Mouse (Mus musculus) hindbrain, embryonic 12.5 days (tissue): ENCODE measurements around the gene Speer1. TPM values are rescaled to one million over a fixed set of nuclear protein-coding genes. Genes with fewer than 3 reads are reported as not detected.
"Not testable (repeated sequence)": the region's sequence is repeated elsewhere in the genome, so short reads cannot be mapped to it uniquely, and the experiment has no call there.

Experiments used
- ATAC-seq: fragments of 200-750 bp; cut with Nextera tagmentation; 2 replicates; pipeline ENCODE4 v1.8.0; 2017; ENCODE audit warnings: moderate TSS enrichment; ENCODE audit not compliant: low FRiP score
- H3K27ac ChIP-seq: fragments of 300-500 bp; sonication (generic); 2 replicates; pipeline ENCODE4 v1.5.1; 2016; ENCODE audit warnings: mild to moderate bottlenecking
- H3K27me3 ChIP-seq: fragments of 300-500 bp; sonication (generic); 2 replicates; pipeline ENCODE4 v1.6.1; 2016; ENCODE audit warnings: mild to moderate bottlenecking
- H3K36me3 ChIP-seq: fragments of 300-500 bp; sonication (generic); 2 replicates; pipeline ENCODE4 v1.6.1; 2016; ENCODE audit warnings: mild to moderate bottlenecking
- H3K4me1 ChIP-seq: fragments of 300-500 bp; sonication (generic); 2 replicates; pipeline ENCODE4 v1.6.1; 2016
- H3K4me2 ChIP-seq: fragments of 300-500 bp; sonication (generic); replicated peaks from 2 replicates; pipeline ENCODE4 v1.6.1; 2016; ENCODE audit warnings: mild to moderate bottlenecking
- H3K4me3 ChIP-seq: fragments of 300-500 bp; sonication (generic); 2 replicates; pipeline ENCODE4 v1.5.1; 2016; ENCODE audit warnings: mild to moderate bottlenecking
- H3K9ac ChIP-seq: fragments of 300-500 bp; sonication (generic); 2 replicates; pipeline ENCODE4 v1.6.1; 2016; ENCODE audit warnings: mild to moderate bottlenecking, moderate library complexity
- H3K9me3 ChIP-seq: fragments of 300-500 bp; sonication (generic); replicated peaks from 2 replicates; pipeline ENCODE4 v1.6.1; 2016; ENCODE audit warnings: mild to moderate bottlenecking
- WGBS: fragments of 180-500 bp; shearing (Covaris S2); methylation state at CpG from one replicate; pipeline ENCODE4 v1.1.7; 2016; 5-methylcytosine and 5-hydroxymethylcytosine counted together
- polyA plus RNA-seq: library from polyadenylated mRNA; unstranded; fragments of >200 nt; fragmentation: Nextera tagmentation; extraction: Ambion mirVana; gene quantifications from 2 replicates; pipeline ENCODE4 v1.2.1, GENCODE M21; 2016

The Speer1 gene
- polyA plus RNA-seq, result not detected in 2 replicates

GRCm38 (mm10) chr5:11341216-11341615 is at the start of gene Speer1:
Gene Speer1, plus strand, starts transcription at chr5:11341516.
- H3K27ac ChIP-seq, H3K9ac ChIP-seq, H3K9me3 ChIP-seq, ATAC-seq, H3K4me2 ChIP-seq, H3K27me3 ChIP-seq, H3K4me1 ChIP-seq, H3K4me3 ChIP-seq, H3K36me3 ChIP-seq: not testable (repeated sequence)
- WGBS, result 58% methylated on average over 1 of the region's 4 CpGs

Other genes with a start within 250 kb of the Speer1 start
- not detected in 2 replicates for gene Gm8879, start 213.9 kb upstream of the Speer1 start, polyA plus RNA-seq
- not detected in 2 replicates for gene Gm5861, start 158.4 kb upstream of the Speer1 start, polyA plus RNA-seq
- gene Gm8890, start 85.5 kb upstream of the Speer1 start, polyA plus RNA-seq, result not detected in 2 replicates
- gene Gm8897, start 74.9 kb downstream of the Speer1 start, polyA plus RNA-seq, result not detected in 2 replicates
- gene Gm8906, start 161.2 kb downstream of the Speer1 start, polyA plus RNA-seq, result not detected in 2 replicates